Mouse (Mus musculus) heart, adult 2 months (tissue): ENCODE results near the gene Timm17a.

Experiments used
- CTCF ChIP-seq: fragments of 200-600 bp; IDR thresholded peaks from 2 replicates; pipeline ENCODE4 v1.8.1; 2022; ENCODE audit warnings: antibody characterized with exemption, mild to moderate bottlenecking, moderate library complexity
- EP300 ChIP-seq: fragments of 200-500 bp; IDR thresholded peaks from 2 replicates; pipeline ENCODE4 v1.6.1; 2011; ENCODE audit warnings: low read depth, low read length, control low read depth; ENCODE audit not compliant: insufficient read depth
- POLR2A ChIP-seq: fragments of 200-500 bp; IDR thresholded peaks from 2 replicates; pipeline ENCODE4 v1.6.1; 2011; ENCODE audit warnings: mild to moderate bottlenecking, low read depth, low read length, control low read depth; ENCODE audit not compliant: insufficient read depth

DNA sequence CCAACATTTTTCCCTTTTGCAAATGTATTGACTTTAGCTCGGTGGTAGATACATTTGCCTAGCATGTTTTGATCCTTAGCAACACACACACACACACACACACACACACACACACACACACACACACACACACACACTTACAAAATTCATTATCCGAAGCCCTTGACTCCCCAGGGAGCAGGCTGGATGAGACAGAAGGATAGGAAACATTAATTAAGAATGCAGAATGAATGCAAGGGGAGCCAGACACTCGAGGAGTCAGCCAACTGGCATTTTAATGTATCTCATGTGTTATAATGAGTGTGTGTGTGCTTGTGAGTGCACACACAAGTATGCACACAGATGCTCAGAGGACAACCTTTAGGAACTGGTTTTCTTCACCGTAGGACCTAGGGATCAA is 47.9 kb upstream of the Timm17a start:
- TF ChIP-seq CTCF (no peak), POLR2A (no peak), EP300 (no peak)
